Mouse (Mus musculus): ENCODE measurements around the gene Nfia. TPM values are rescaled to one million over a fixed set of nuclear protein-coding genes. Genes with fewer than 3 reads are reported as not detected.

The Nfia gene
- polyA plus RNA-seq, 1 experiment from 2014 or later = 9.9 TPM

DNA sequence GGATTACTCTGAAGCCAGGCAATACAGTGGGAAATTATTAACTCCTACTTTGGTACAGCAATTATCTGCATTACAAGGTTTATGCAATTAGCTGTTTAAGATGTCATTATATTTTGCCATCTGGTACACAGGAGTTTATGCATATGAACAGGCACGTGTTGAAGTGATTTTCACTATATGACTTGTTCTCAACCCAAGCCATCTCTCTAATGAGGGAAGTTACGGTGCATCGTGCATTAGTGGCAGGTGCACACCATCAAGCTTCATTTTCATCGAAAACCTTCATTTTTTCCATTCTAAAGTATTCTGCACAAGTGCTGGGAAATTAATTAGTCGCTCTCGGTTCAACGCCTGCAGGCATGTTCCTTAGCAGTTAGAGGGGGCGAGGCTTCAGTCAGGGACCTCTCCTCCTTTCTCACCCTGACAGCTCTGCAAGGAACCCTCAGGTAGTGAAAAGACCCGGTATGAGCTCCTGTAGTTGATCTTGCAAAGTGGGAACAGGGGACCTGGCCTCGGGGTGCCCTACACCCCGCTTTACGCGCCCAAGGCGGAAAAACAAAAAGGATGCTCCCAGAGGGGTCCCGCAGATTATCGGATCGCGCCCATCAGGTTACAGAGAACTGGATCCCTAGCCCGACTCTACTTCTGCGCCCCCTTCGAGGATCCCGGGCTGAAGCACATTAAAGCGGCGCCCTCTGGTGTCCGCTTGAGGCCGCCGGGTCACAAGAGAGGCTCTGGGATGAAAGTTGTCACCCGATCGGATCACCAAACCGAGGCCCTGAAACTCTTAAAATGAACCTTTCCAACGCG lies 27.0 kb upstream of the Nfia start:
- no peaks in the 10 kb centered on the region for H3K9me3 ChIP-seq (ENCODE audit: low read length)
- peak overlapping the region; percentile 90 for H3K4me2 ChIP-seq (ENCODE audit: low read depth, low read length)
- ATAC-seq (peak; percentile 78), DNase-seq (peak; percentile 79)
- H3K27me3 ChIP-seq (ENCODE audit: insufficient read depth, low read length) = no peaks in the 10 kb centered on the region
- peak overlapping the region; percentile 45 for H3K4me3 ChIP-seq (ENCODE audit: low read depth, low read length)
- H3K27ac ChIP-seq (ENCODE audit: low read depth) = no peak overlapping the region
- peaks cover 4% of the 10 kb centered on the region; the same call in 1 of the 2 replicates for H3K4me1 ChIP-seq (ENCODE audit: insufficient read depth)
- 9% methylated on average over 32 of the region's 32 CpGs for WGBS (ENCODE audit: insufficient replicate concordance)
- no peak for TF ChIP-seq EP300 (IDR thresholded peaks at IDR 0.05; ENCODE audit: low read depth)
- peak; percentile 80 for TF ChIP-seq CTCF (IDR thresholded peaks at IDR 0.05; ENCODE audit: low read depth)
- H3K36me3 ChIP-seq (replicated peaks; ENCODE audit: insufficient read depth, low read length) = no peaks in the 10 kb centered on the region
- H3K9ac ChIP-seq (replicated peaks) = peak overlapping the region; percentile 55

- WGBS (ENCODE audit: insufficient replicate concordance) = 9% methylated on average over 19 of the region's 19 CpGs
Measured at GRCm38 (mm10) chr4:97746106-97746900, 26.2 kb upstream of the Nfia start.

DNA sequence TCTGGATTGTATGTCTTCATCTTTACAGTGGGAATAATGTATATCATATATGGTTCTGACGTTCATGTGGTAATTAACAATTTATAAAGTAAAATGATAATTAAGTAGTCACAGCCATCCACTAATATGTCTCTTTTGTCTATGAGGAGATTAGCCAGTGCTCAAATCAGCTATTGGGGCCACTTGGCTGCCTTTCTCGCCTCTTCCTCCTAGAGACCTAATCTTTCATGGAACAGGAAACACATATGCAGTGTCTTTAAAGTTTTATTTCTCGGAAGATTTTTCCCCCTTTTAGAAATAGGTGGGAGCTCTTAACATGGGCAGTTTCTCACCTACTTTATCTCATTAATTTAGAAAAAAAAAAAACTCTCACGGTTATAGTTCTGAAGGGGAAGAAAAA lies 22.1 kb upstream of the Nfia start:
- DNase-seq = no peak
- no peak overlapping the region for H3K9ac ChIP-seq (replicated peaks)
- no peaks in the 10 kb centered on the region for H3K9me3 ChIP-seq (ENCODE audit: low read length)
- 0 out of 2 replicates have a peak, but pooled peaks cover 3% of the 10 kb centered on the region for H3K27me3 ChIP-seq (ENCODE audit: insufficient read depth, low read length)
- peaks cover 19% of the 10 kb centered on the region for H3K4me1 ChIP-seq (ENCODE audit: insufficient read depth)
- no peak overlapping the region for H3K4me3 ChIP-seq (ENCODE audit: low read depth, low read length)
- no peak for TF ChIP-seq EP300 (IDR thresholded peaks at IDR 0.05; ENCODE audit: low read depth)
- TF ChIP-seq CTCF (IDR thresholded peaks at IDR 0.05; ENCODE audit: low read depth) = no peak
- no peak overlapping the region for H3K27ac ChIP-seq (ENCODE audit: low read depth)
- no peak for ATAC-seq
- WGBS (ENCODE audit: insufficient replicate concordance) = 32% methylated on average over 4 of the region's 4 CpGs
- no peaks in the 10 kb centered on the region for H3K36me3 ChIP-seq (replicated peaks; ENCODE audit: insufficient read depth, low read length)
- peak overlapping the region; percentile 80 for H3K4me2 ChIP-seq (ENCODE audit: low read depth, low read length)

More at GRCm38 (mm10) chr4:97746106-97746900, 26.2 kb upstream of the Nfia start:
- H3K4me2 ChIP-seq (ENCODE audit: low read depth, low read length) = peak overlapping the region; percentile 90
- peak; percentile 17 for DNase-seq
- peak; percentile 5; the same call in 1 of the 2 replicates for ATAC-seq
- no peaks in the 10 kb centered on the region for H3K36me3 ChIP-seq (replicated peaks; ENCODE audit: insufficient read depth, low read length)
- H3K4me3 ChIP-seq (ENCODE audit: low read depth, low read length) = peak overlapping the region; percentile 45
- TF ChIP-seq EP300 (IDR thresholded peaks at IDR 0.05; ENCODE audit: low read depth) (no peak), CTCF (IDR thresholded peaks at IDR 0.05; ENCODE audit: low read depth) (no peak)
- peak overlapping the region; percentile 55 for H3K9ac ChIP-seq (replicated peaks)
- no peaks in the 10 kb centered on the region for H3K27me3 ChIP-seq (ENCODE audit: insufficient read depth, low read length)
- H3K4me1 ChIP-seq (ENCODE audit: insufficient read depth) = peaks cover 4% of the 10 kb centered on the region; the same call in 1 of the 2 replicates
- no peak overlapping the region for H3K27ac ChIP-seq (ENCODE audit: low read depth)
- H3K9me3 ChIP-seq (ENCODE audit: low read length) = no peaks in the 10 kb centered on the region

GRCm38 (mm10) chr4:97751030-97751482 lies 21.5 kb upstream of the Nfia start:
- Histone ChIP-seq H3K9me3 (ENCODE audit: low read length) (no peaks in the 10 kb centered on the region), H3K9ac (replicated peaks) (peak overlapping the region; percentile 70), H3K27ac (ENCODE audit: low read depth) (peak overlapping the region; percentile 93), H3K27me3 (ENCODE audit: insufficient read depth, low read length) (0 out of 2 replicates have a peak, but pooled peaks cover 7% of the 10 kb centered on the region), H3K4me2 (ENCODE audit: low read depth, low read length) (peak overlapping the region; percentile 80), H3K36me3 (replicated peaks; ENCODE audit: insufficient read depth, low read length) (no peaks in the 10 kb centered on the region), H3K4me1 (ENCODE audit: insufficient read depth) (peaks cover 18% of the 10 kb centered on the region), H3K4me3 (ENCODE audit: low read depth, low read length) (peak overlapping the region; percentile 51)
- TF ChIP-seq CTCF (IDR thresholded peaks at IDR 0.05; ENCODE audit: low read depth) = peak; percentile 93
- TF ChIP-seq EP300 (IDR thresholded peaks at IDR 0.05; ENCODE audit: low read depth) = no peak
- WGBS (ENCODE audit: insufficient replicate concordance) = 0% methylated on average over 20 of the region's 20 CpGs
- ATAC-seq (peak; percentile 82), DNase-seq (peak; percentile 93)

GRCm38 (mm10) chr4:97751483-97752251 lies 20.9 kb upstream of the Nfia start:
- peak overlapping the region; percentile 51 for H3K4me3 ChIP-seq (ENCODE audit: low read depth, low read length)
- peak overlapping the region; percentile 80 for H3K4me2 ChIP-seq (ENCODE audit: low read depth, low read length)
- H3K27me3 ChIP-seq (ENCODE audit: insufficient read depth, low read length) = 0 out of 2 replicates have a peak, but pooled peaks cover 7% of the 10 kb centered on the region
- WGBS (ENCODE audit: insufficient replicate concordance) = under 1% methylated on average over 40 of the region's 40 CpGs
- H3K9ac ChIP-seq (replicated peaks) = peak overlapping the region; percentile 70
- peak; percentile 82 for DNase-seq
- H3K4me1 ChIP-seq (ENCODE audit: insufficient read depth) = peaks cover 15% of the 10 kb centered on the region
- H3K27ac ChIP-seq (ENCODE audit: low read depth) = peak overlapping the region; percentile 93
- TF ChIP-seq EP300 (IDR thresholded peaks at IDR 0.05; ENCODE audit: low read depth) (no peak), CTCF (IDR thresholded peaks at IDR 0.05; ENCODE audit: low read depth) (no peak)
- H3K36me3 ChIP-seq (replicated peaks; ENCODE audit: insufficient read depth, low read length) = no peaks in the 10 kb centered on the region
- ATAC-seq = peak; percentile 83
- no peaks in the 10 kb centered on the region for H3K9me3 ChIP-seq (ENCODE audit: low read length)
